Mouse (Mus musculus) heart, postnatal 0 days (tissue): ENCODE measurements around the gene Hs3st5.

ENCODE experiments used
- CTCF ChIP-seq: IDR thresholded peaks from 2 replicates; pipeline ENCODE4 v1.5.1; 2016; ENCODE audit warnings: antibody characterized with exemption, control low read depth, low read depth
- EP300 ChIP-seq: IDR thresholded peaks from 2 replicates; pipeline ENCODE4 v1.6.1; 2016; ENCODE audit warnings: antibody characterized with exemption, low read depth

GRCm38 (mm10) chr10:36484728-36485300 is 21.8 kb upstream of the Hs3st5 start:
- TF ChIP-seq EP300 (no peak), CTCF (no peak)
